Mouse (Mus musculus): ENCODE results near the gene Kras. TPM values are rescaled to one million over a fixed set of nuclear protein-coding genes. Genes with fewer than 3 reads are reported as not detected.

The Kras gene
- polyA plus RNA-seq, 1 experiment from 2014 or later = 92.8 TPM

Other genes with a start within 250 kb of the Kras start
- 5.0 and 6.0 TPM in 2 replicates for gene Bcat1, start 174.1 kb downstream of the Kras start, polyA plus RNA-seq (2014; fragmentation: Nextera tagmentation; extraction: Ambion mirVana)
- gene Lrmp, start 134.6 kb downstream of the Kras start, polyA plus RNA-seq (2014; fragmentation: Nextera tagmentation; extraction: Ambion mirVana) = 27.1 and 28.8 TPM in 2 replicates
- gene Casc1, start 39.2 kb downstream of the Kras start, polyA plus RNA-seq (2014; fragmentation: Nextera tagmentation; extraction: Ambion mirVana) = 0.22 and 0.40 TPM in 2 replicates
- gene Etfrf1, start 39.1 kb downstream of the Kras start, polyA plus RNA-seq (2014; fragmentation: Nextera tagmentation; extraction: Ambion mirVana) = 23.1 and 24.8 TPM in 2 replicates

Data from liver, embryonic 11.5 days (tissue).